Mouse (Mus musculus) embryonic stem cell, embryonic (primary cell): ENCODE results near the gene Eif2b2.

Experiments
- CTCF ChIA-PET, 4 experiments: fragments of 300-600 bp in 2 of 4; fragments of 350-600 bp in 2 of 4; sonication (Branson Sonifier 250); formaldehyde crosslinking; loops; one replicate each; lab custom pipeline; 2022; ENCODE audit warnings: inconsistent platforms in 2 of 4; lab: Charles Lee
- POLR2A ChIA-PET, 4 experiments: fragments of 300-600 bp in 2 of 4; fragments of 350-600 bp in 2 of 4; sonication (Branson Sonifier 250); formaldehyde crosslinking; loops; one replicate each; lab custom pipeline; 2022; ENCODE audit warnings: antibody characterized with exemption in 4 of 4, inconsistent platforms in 1 of 4; lab: Charles Lee

The Eif2b2 gene

GRCm38 (mm10) chr12:85264531-85264930 lies 45.2 kb downstream of the Eif2b2 start:
- CTCF ChIA-PET, result no interaction called here

GRCm38 (mm10) chr12:85264940-85265339 lies 45.7 kb downstream of the Eif2b2 start:
- ChIA-PET CTCF (interaction anchor here in 2 of 4 experiments (0.5 to 0.6 kb wide), 2 partner anchors 116 to 541 kb away, joined by 4 read pairs; no protein-coding TSS in a partner anchor), POLR2A (interaction anchor here in 3 of 4 experiments (0.6 to 2.7 kb wide), 8 partner anchors 9 to 335 kb away, joined by 3 to 8 read pairs (median 4); partner anchors contain the start of genes Acyp1 (in 1 of the 3) and Zc2hc1c (in 1 of the 3))

More at GRCm38 (mm10) chr12:85264531-85264930, 45.2 kb downstream of the Eif2b2 start:
- POLR2A ChIA-PET, result interaction anchor here in 3 of 4 experiments (0.5 to 2.7 kb wide), 11 partner anchors 10 to 74 kb away, joined by 3 to 8 read pairs (median 4); partner anchors contain the start of genes Acyp1 (in 1 of the 3), Eif2b2 (in 1 of the 3) and Zc2hc1c (in 1 of the 3)

GRCm38 (mm10) chr12:85266248-85266647 lies 47.0 kb downstream of the Eif2b2 start:
- ChIA-PET CTCF (no interaction called here), POLR2A (interaction anchor here in 1 of 4 experiments (1.2 to 2.7 kb wide), 2 partner anchors 8 to 14 kb away, joined by 4 to 8 read pairs; no protein-coding TSS in a partner anchor)

GRCm38 (mm10) chr12:85269821-85270220 lies 50.5 kb downstream of the Eif2b2 start:
- CTCF ChIA-PET, result interaction anchor here (0.5 to 1.5 kb wide), 9 partner anchors 11 to 778 kb away, joined by 3 to 9 read pairs (median 4); partner anchors contain the start of genes Acyp1 (in 2 of the 4) and Zc2hc1c (in 2 of the 4)
- POLR2A ChIA-PET, result interaction anchor here in 3 of 4 experiments (0.6 to 5.7 kb wide), 36 partner anchors 8 to 504 kb away, joined by 3 to 56 read pairs (median 5); partner anchors contain the start of genes Acyp1 (in 3 of the 3), Zc2hc1c (in 3 of the 3), Eif2b2 (in 2 of the 3) and Rps6kl1 (in 2 of the 3)

GRCm38 (mm10) chr12:85270319-85270718 lies 51.0 kb downstream of the Eif2b2 start, which contains the start of gene Mlh3:
TSS of gene Mlh3 (minus strand) at chr12:85270599.
- POLR2A ChIA-PET, result interaction anchor here in 3 of 4 experiments (0.6 to 5.7 kb wide), 38 partner anchors 8 to 504 kb away, joined by 3 to 56 read pairs (median 4); partner anchors contain the start of genes Acyp1 (in 3 of the 3), Zc2hc1c (in 3 of the 3), Eif2b2 (in 2 of the 3) and Rps6kl1 (in 2 of the 3)
- CTCF ChIA-PET, result interaction anchor here (0.5 to 1.5 kb wide), 8 partner anchors 10 to 778 kb away, joined by 3 to 9 read pairs (median 4); partner anchors contain the start of genes Acyp1 (in 2 of the 4) and Zc2hc1c (in 2 of the 4)

GRCm38 (mm10) chr12:85271132-85271842 lies 52.0 kb downstream of the Eif2b2 start:
- POLR2A ChIA-PET, result interaction anchor here in 3 of 4 experiments (0.6 to 5.7 kb wide), 36 partner anchors 8 to 345 kb away, joined by 3 to 56 read pairs (median 3); partner anchors contain the start of genes Acyp1 (in 3 of the 3), Zc2hc1c (in 3 of the 3), Eif2b2 (in 2 of the 3) and Fos (in 2 of the 3)
- CTCF ChIA-PET, result interaction anchor here in 1 of 4 experiments (1.2 to 1.5 kb wide), 2 partner anchors 18 to 34 kb away, joined by 7 to 9 read pairs; partner anchors contain the start of genes Acyp1 and Zc2hc1c

GRCm38 (mm10) chr12:85271843-85272206 lies 52.5 kb downstream of the Eif2b2 start:
- CTCF ChIA-PET, result no interaction called here

GRCm38 (mm10) chr12:85273508-85273907 lies 54.2 kb downstream of the Eif2b2 start:
- CTCF ChIA-PET, result interaction anchor here (0.6 to 2.0 kb wide), 10 partner anchors 12 to 218 kb away, joined by 3 to 13 read pairs (median 5); partner anchors contain the start of genes Acyp1 (in 2 of the 4) and Zc2hc1c (in 2 of the 4)

More at GRCm38 (mm10) chr12:85271843-85272206, 52.5 kb downstream of the Eif2b2 start:
- POLR2A ChIA-PET, result interaction anchor here in 3 of 4 experiments (0.7 to 5.7 kb wide), 20 partner anchors 8 to 292 kb away, joined by 3 to 56 read pairs (median 3); partner anchors contain the start of genes Acyp1 (in 2 of the 3), Eif2b2 (in 2 of the 3), Fos (in 2 of the 3) and Zc2hc1c (in 2 of the 3)

More at GRCm38 (mm10) chr12:85273508-85273907, 54.2 kb downstream of the Eif2b2 start:
- POLR2A ChIA-PET, result interaction anchor here in 2 of 4 experiments (0.7 to 5.7 kb wide), 18 partner anchors 8 to 200 kb away, joined by 3 to 56 read pairs (median 4); partner anchors contain the start of genes Acyp1 (in 2 of the 2), Zc2hc1c (in 2 of the 2), Fos (in 1 of the 2) and Rps6kl1 (in 1 of the 2)
